Mouse (Mus musculus) lung, postnatal 0 days (tissue): ENCODE data around the gene Gramd2.

Source experiments
- CTCF ChIP-seq: IDR thresholded peaks from 2 replicates; pipeline ENCODE4 v1.5.1; 2016; ENCODE audit warnings: antibody characterized with exemption, mild to moderate bottlenecking
- EP300 ChIP-seq: IDR thresholded peaks from 2 replicates; pipeline ENCODE4 v1.6.1; 2016; ENCODE audit warnings: antibody characterized with exemption, mild to moderate bottlenecking, control low read depth

DNA sequence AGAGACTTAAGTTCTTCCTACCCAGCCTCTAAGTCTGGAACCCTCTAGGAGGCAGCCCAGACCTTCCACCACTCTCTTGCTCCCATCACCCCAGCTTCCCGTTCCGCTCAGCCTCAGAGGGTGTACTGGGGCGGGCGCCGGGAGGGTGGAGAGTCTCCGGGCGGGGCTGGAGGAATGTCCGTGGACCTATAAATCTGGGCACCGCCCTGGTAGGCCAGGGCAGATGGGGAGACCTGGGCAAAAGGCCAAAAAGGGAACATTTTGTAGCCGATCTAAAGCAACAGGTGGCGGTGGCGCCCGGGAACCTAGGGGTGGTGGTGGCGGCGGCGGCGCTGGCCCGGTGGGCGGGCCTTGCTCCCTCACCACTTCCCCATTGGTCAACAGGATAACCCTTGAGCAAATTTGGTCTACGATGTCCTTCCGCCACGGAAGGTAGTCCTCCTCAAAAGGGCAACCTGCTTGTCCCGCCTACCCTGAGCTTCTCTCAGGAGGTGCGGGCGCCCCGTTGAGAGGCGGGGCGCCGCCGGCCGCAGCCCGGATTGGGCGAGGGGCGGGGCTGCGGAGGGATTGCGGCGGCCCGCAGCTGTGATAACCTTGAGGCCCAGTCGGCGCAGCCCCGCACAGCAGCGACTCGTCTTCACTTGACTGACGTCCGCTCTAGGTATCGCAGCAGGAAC, 23.8 kb upstream of the Gramd2 start, which contains the start of gene Pkm:
- TF ChIP-seq CTCF (peak; percentile 59), EP300 (no peak; the same call in none of the 2 replicates)
